Mouse (Mus musculus): ENCODE results near the gene Hsd17b6.

GRCm38 (mm10) chr10:128040293-128040692 lies 32.9 kb upstream of the Hsd17b6 start:
- TF ChIP-seq CTCF (IDR thresholded peaks at IDR 0.05; ENCODE audit: control insufficient read depth, insufficient read depth, low read length) (no peak), POLR2A (IDR thresholded peaks at IDR 0.05; ENCODE audit: borderline replicate concordance, control insufficient read depth, low read depth, low read length) (no peak)

Measured in bone marrow, adult 2 months (tissue).